Mouse (Mus musculus): ENCODE results near the gene Prrt3.

Prrt3 gene

GRCm38 (mm10) chr6:113489410-113489809, 12.3 kb downstream of the Prrt3 start:
- DNase-seq (ENCODE audit: low spot score in 2 of 2), result no peak

GRCm38 (mm10) chr6:113487125-113487576, 14.6 kb downstream of the Prrt3 start:
- DNase-seq (ENCODE audit: low spot score in 2 of 2), result no peak

DNA sequence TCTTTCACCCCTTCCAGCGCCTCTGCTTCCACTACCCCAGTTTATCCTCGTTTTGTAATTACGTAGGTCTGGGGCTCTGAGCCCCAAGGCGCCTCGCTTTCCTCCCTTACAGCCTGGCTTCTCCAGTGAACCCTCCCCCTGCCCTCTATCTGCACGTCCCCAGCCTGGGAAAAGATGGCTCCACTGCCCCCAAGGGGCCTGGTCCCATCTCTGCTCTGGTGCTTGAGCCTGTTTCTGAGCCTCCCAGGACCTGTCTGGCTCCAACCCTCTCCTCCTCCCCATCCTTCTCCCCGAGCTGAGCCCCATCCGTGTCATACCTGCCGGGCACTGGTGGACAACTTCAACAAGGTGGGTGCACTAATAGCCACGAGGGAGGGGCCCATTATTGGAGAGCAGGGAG, 18.0 kb downstream of the Prrt3 start:
- DNase-seq (ENCODE audit: low spot score in 2 of 2), result no peak

GRCm38 (mm10) chr6:113483100-113483615, 18.6 kb downstream of the Prrt3 start, which contains the start of gene Creld1:
Gene Creld1, plus strand, starts transcription at chr6:113483297.
- peak; percentile 92 for DNase-seq (ENCODE audit: low spot score in 2 of 2)

DNA sequence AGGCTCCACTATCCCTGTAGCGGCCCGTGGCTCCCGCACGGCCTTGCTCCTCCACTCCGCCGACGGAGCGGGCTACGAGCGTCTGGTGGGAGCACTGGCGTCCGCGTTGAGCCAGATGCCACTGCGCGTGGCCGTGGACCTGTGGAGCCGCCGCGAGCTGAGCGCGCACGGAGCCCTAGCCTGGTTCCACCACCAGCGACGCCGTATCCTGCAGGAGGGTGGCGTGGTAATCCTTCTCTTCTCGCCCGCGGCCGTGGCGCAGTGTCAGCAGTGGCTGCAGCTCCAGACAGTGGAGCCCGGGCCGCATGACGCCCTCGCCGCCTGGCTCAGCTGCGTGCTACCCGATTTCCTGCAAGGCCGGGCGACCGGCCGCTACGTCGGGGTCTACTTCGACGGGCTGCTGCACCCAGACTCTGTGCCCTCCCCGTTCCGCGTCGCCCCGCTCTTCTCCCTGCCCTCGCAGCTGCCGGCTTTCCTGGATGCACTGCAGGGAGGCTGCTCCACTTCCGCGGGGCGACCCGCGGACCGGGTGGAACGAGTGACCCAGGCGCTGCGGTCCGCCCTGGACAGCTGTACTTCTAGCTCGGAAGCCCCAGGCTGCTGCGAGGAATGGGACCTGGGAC, 19.1 kb downstream of the Prrt3 start:
- peak in 1 of 2 experiments; percentile 32 for DNase-seq (ENCODE audit: low spot score in 2 of 2)

DNA sequence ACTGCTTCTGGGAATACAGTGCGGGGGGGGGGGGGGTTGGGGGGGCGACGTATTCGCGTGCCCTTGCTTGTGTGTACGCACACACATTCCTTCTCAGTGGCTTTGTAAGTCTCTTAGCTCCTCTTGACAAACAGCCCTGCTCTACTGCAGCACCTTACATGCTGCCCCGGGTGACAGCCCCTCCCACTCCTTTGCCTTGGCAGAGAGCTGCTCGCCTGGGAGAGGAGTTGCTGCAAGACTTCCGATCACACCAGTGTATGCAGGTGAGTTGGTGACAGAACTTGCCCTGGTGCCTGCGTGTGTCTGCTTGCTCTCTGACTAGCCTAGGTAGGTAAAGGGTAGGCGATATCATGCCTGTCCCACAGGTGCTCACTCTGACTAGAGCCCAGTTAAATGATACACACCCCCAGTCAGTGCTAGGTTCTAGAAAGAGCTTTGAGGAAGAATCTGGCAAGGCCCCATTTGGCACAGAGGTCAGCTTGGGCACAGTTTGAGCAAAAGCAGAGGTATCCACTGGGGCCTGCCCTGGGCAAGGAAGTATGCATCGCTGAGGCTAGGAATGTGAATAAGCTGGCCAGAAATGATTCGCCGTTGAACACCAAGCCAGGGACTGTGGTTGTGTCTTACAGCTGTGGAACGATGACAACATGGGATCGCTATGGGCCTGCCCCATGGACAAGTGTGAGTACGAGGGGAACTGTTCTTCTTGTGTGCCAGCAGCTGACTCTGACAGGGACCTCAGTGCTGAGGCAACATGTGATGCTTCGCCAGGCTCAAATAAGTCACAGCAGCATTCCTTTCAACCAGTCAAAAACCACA, 21.0 kb downstream of the Prrt3 start:
- DNase-seq (ENCODE audit: low spot score in 2 of 2), result no peak

DNA sequence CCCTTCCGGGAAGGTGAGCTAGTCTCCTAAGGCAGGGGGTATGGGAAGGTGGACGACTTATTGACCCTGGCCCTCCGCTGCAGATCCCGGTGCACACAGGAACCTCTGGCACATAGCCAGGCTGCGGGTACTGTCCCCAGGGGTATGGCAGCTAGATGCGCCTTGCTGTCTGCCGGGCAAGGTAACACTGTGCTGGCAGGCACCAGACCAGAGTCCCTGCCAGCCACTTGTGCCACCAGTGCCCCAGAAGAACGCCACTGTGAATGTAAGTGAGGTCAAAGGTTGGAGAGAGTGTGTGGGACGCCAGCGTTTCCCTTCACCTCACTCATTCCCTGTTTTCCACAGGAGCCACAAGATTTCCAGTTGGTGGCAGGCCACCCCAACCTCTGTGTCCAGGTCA, 22.8 kb downstream of the Prrt3 start:
- no peak for DNase-seq (ENCODE audit: low spot score in 2 of 2)

GRCm38 (mm10) chr6:113477353-113477752, 24.4 kb downstream of the Prrt3 start:
- no peak for DNase-seq (ENCODE audit: low spot score in 2 of 2)

DNA sequence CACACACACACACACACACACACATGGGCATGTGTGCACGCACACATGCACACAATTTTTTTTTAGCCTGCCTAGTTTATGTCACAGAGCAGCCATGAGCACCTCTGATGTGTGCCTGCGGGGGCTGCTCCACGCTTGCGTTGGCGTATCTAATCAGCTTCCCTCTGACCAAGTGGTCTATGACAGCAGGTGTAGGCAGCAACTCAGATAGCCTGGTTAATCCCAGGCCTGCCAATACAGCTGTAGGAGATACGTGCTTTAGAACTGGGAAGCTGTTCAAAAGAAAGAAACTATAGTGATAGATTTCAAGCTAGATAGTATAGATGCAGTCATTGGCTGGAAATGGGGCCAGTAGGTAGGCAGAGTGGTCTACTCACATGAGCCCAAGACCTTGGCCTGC, 28.0 kb downstream of the Prrt3 start:
- no peak for DNase-seq (ENCODE audit: low spot score in 2 of 2)

DNA sequence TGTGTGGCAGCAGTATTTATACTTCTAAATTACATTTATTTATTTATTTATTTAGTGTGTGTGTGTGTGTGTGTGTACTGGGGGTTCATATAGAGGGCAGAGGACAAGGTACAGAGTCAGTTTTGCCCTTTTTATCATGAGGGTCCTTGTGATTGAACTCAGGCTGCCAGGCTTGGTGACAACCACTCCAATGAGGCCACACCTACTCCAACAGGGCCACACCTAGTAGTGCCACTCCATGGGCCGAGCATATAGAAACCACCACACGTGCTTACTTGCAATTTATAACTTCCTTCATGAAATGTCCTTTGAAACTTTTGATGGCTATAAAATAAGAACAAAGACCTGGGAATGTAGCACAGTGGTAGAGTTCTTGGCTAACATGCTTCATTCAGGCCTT, 28.5 kb downstream of the Prrt3 start:
- no peak for DNase-seq (ENCODE audit: low spot score in 2 of 2)

DNA sequence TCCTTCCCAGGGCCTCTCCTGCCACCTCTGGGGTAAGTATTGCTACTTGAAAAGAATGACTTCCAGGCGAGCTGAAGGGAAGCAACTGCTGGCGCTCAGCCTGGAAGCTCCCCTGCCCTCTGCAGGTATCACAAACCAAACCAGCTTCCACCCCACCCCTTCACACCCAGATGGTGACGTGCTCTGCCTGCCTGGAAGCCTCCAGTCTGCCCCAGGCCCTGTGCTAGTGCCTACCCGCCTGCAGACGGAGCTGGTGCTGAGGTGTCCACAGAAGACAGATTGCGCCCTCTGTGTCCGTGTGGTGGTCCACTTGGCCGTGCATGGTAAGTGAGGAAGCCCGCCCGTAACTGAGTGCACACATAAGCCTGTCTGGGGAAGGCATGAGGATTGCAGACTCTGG, 29.7 kb downstream of the Prrt3 start:
- DNase-seq (ENCODE audit: low spot score in 2 of 2), result no peak

- no peak for DNase-seq (ENCODE audit: low spot score in 2 of 2)
Observed at GRCm38 (mm10) chr6:113471297-113471936, 30.3 kb downstream of the Prrt3 start, which contains the start of gene Il17rc. Gene Il17rc, plus strand, starts transcription at chr6:113471427.

DNA sequence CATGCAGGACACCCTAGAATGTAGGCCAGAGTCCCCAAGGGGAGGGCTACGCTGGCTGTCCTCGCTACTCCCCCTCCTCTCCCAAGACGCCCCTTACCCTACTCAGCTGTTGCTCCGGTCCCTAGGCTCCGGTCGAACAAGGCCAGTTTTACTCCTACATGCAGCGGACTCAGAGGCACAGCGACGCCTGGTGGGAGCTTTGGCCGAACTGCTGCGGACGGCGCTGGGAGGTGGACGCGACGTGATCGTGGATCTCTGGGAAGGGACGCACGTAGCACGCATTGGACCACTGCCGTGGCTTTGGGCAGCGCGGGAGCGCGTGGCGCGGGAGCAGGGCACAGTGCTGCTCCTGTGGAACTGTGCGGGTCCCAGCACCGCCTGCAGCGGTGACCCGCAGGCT, 32.3 kb downstream of the Prrt3 start:
- peak in 1 of 2 experiments; percentile 51 for DNase-seq (ENCODE audit: low spot score in 2 of 2)

- peak in 1 of 2 experiments; percentile 51 for DNase-seq (ENCODE audit: low spot score in 2 of 2)
Observed at GRCm38 (mm10) chr6:113469021-113469420, 32.7 kb downstream of the Prrt3 start.

- DNase-seq (ENCODE audit: low spot score in 2 of 2), result no peak
Observed at GRCm38 (mm10) chr6:113468512-113468911, 33.2 kb downstream of the Prrt3 start.

GRCm38 (mm10) chr6:113465602-113466001, 36.1 kb downstream of the Prrt3 start:
- no peak for DNase-seq (ENCODE audit: low spot score in 2 of 2)

- no peak for DNase-seq (ENCODE audit: low spot score in 2 of 2)
Observed at GRCm38 (mm10) chr6:113464040-113464439, 37.7 kb downstream of the Prrt3 start.

- no peak for DNase-seq (ENCODE audit: low spot score in 2 of 2)
Observed at GRCm38 (mm10) chr6:113458635-113459034, 43.1 kb downstream of the Prrt3 start.

DNA sequence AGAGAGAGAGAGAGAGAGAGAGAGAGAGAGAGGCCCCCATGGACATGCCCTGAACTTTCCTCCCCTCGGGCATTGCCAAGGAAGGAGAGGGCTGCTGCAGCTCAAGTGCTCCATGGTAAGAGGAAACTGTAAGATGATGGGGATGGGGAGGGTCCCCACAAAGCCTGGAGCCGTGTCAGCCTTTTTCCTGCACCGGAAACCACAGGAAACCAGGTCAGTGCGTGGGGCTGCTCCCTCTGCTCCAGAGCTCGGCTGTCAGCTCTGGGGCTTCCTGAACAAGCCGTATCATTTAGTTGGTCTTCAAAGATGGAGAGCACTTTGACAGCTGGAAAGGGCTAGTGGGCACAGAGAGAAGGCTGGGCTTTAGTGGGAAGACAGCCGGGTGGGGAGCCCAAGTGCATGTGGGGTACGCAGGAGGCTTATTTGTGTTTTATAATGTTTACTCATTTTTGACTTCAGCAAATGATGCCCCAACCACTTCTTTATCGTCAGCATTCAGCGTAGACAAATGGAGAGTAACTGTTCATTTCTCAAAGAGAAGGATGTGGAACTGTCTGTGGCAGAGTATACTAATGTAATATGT, 43.7 kb downstream of the Prrt3 start, which contains the start of gene Il17re:
Gene Il17re (plus strand): TSS at position 533 of the 583 bp plus-strand sequence.
- no peak for DNase-seq (ENCODE audit: low spot score in 2 of 2)

DNA sequence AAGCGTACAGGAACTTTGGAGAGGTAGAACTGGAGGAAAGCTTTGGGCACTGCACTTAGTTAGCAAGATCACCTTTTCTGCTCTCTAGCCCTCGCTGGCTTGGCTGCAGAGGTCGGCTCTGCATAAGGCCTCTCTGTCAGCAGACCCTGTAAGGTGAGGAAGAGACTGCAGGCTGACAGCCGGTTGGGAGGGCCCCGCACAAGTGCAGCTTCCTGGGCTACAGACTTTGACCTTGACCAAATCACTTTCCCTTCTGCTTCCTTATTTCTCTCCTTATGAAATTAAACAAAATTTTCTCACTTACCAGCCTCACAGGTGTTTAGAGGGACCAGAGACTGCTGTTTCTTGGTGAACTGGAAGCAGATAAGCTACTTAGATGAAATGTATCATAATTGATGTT, 46.7 kb downstream of the Prrt3 start:
- no peak for DNase-seq (ENCODE audit: low spot score in 2 of 2)

DNA sequence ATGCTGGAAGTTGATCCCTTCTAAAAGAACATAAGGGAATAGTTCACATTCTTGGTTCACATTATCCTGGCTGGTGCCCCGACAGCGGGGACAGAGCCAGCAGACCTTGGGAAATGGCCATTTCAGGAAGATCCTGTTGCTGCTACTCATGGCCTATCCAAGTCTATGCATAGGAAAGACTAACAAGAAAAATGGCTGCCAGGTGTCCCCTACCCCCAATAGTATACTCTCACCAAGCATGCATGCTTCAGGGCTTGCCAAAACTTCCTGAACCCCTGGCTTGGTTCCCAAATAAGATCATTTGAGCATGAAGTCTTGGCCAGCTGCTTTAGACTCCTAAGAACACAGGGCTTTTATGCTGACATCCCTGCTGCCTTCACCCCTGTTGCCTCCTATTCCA, 49.9 kb downstream of the Prrt3 start:
- no peak for DNase-seq (ENCODE audit: low spot score in 2 of 2)

GRCm38 (mm10) chr6:113447639-113448038, 54.1 kb downstream of the Prrt3 start:
- no peak for DNase-seq (ENCODE audit: low spot score in 2 of 2)
